Mouse (Mus musculus) midbrain, postnatal 0 days (tissue): ENCODE data around the gene Ppa1. TPM values are rescaled to one million over a fixed set of nuclear protein-coding genes. Genes with fewer than 3 reads are reported as not detected.

ENCODE experiments used
- ATAC-seq: fragments of 200-750 bp; cut with Nextera tagmentation; 2 replicates; pipeline ENCODE4 v1.8.0; 2017; ENCODE audit warnings: moderate number of reproducible peaks, mild to moderate bottlenecking, moderate TSS enrichment, moderate library complexity; ENCODE audit not compliant: low FRiP score
- DNase-seq: peaks from one replicate; pipeline ENCODE4 v3.0.0-alpha.2; 2015; ENCODE audit warnings: low spot score
- H3K27ac ChIP-seq: fragments of 300-500 bp; sonication (generic); 2 replicates; pipeline ENCODE4 v1.5.1; 2014; ENCODE audit warnings: low read depth, mild to moderate bottlenecking, low read length, mixed read lengths
- H3K27me3 ChIP-seq: fragments of 300-500 bp; sonication (generic); 2 replicates; pipeline ENCODE4 v1.6.1; 2014; ENCODE audit warnings: low read length, control low read depth, mixed read lengths; ENCODE audit not compliant: insufficient read depth
- H3K36me3 ChIP-seq: fragments of 300-500 bp; sonication (generic); 2 replicates; pipeline ENCODE4 v1.6.1; 2014; ENCODE audit warnings: low read length, control low read depth, mixed read lengths; ENCODE audit not compliant: insufficient read depth
- H3K4me1 ChIP-seq: fragments of 300-500 bp; sonication (generic); 2 replicates; pipeline ENCODE4 v1.6.1; 2014; ENCODE audit warnings: mild to moderate bottlenecking, control low read depth, antibody characterized with exemption, low read length, mixed read lengths; ENCODE audit not compliant: insufficient read depth
- H3K4me2 ChIP-seq: fragments of 300-500 bp; sonication (generic); 2 replicates; pipeline ENCODE4 v1.6.1; 2014; ENCODE audit warnings: low read depth, mild to moderate bottlenecking, low read length, mixed read lengths; ENCODE audit not compliant: poor library complexity, severe bottlenecking
- H3K4me3 ChIP-seq: fragments of 300-500 bp; sonication (generic); 2 replicates; pipeline ENCODE4 v1.5.1; 2014; ENCODE audit warnings: low read depth, mild to moderate bottlenecking, low read length, moderate library complexity
- H3K9ac ChIP-seq: fragments of 300-500 bp; sonication (generic); replicated peaks from 2 replicates; pipeline ENCODE4 v1.6.1; 2014; ENCODE audit warnings: mild to moderate bottlenecking, low read length, moderate library complexity, mixed read lengths; ENCODE audit not compliant: poor library complexity, severe bottlenecking
- H3K9me3 ChIP-seq: fragments of 300-500 bp; sonication (generic); 2 replicates; pipeline ENCODE4 v1.6.1; 2016; ENCODE audit warnings: low read length, control low read depth
- CTCF ChIP-seq: IDR thresholded peaks from 2 replicates; pipeline ENCODE4 v1.5.1; 2016; ENCODE audit warnings: antibody characterized with exemption, mild to moderate bottlenecking
- WGBS: fragments of 180-500 bp; shearing (Covaris S2); extraction: QIAGEN DNeasy Blood & Tissue Kit; methylation state at CpG from one replicate; pipeline ENCODE4 v1.1.7; 2014; 5-methylcytosine and 5-hydroxymethylcytosine counted together
- polyA plus RNA-seq: library from polyadenylated mRNA; unstranded; fragments of >200 nt; fragmentation: Nextera tagmentation; extraction: Ambion mirVana; gene quantifications from 2 replicates; pipeline ENCODE4 v1.2.1, GENCODE M21; 2015
- total RNA-seq: library from RNA; depleted of rRNA; stranded (reverse); fragments of >200 nt; gene quantifications from 2 replicates; pipeline ENCODE4 v1.2.3, GENCODE M21; 2014

The Ppa1 gene
- total and polyA plus RNA-seq, 2 experiments from 2014 or later, result 111 to 172 TPM

- no peak for TF ChIP-seq CTCF
- no peaks in the 10 kb centered on the region for H3K9me3 ChIP-seq
- no peak overlapping the region for H3K9ac ChIP-seq
- DNase-seq, result no peak
- no peak for ATAC-seq
- H3K4me2 ChIP-seq, result no peak overlapping the region
- H3K36me3 ChIP-seq, result 0 out of 2 replicates have a peak, but pooled peaks cover 7% of the 10 kb centered on the region
- no peak overlapping the region for H3K4me3 ChIP-seq
- H3K4me1 ChIP-seq, result no peaks in the 10 kb centered on the region; the same call in 1 of the 2 replicates
- H3K27me3 ChIP-seq, result no peaks in the 10 kb centered on the region
- no peak overlapping the region for H3K27ac ChIP-seq
- WGBS, result 94% methylated on average over 4 of the region's 4 CpGs
Measured at GRCm38 (mm10) chr10:61654105-61654504, 5.8 kb downstream of the Ppa1 start.

GRCm38 (mm10) chr10:61654691-61655090 is 6.3 kb downstream of the Ppa1 start:
- DNase-seq (no peak), ATAC-seq (no peak)
- H3K4me2 ChIP-seq, result no peak overlapping the region
- no peak overlapping the region for H3K9ac ChIP-seq
- no peak for TF ChIP-seq CTCF
- no peak overlapping the region for H3K27ac ChIP-seq
- no peaks in the 10 kb centered on the region for H3K9me3 ChIP-seq
- no peaks in the 10 kb centered on the region for H3K4me1 ChIP-seq
- H3K27me3 ChIP-seq, result no peaks in the 10 kb centered on the region
- 92% methylated on average over 7 of the region's 7 CpGs for WGBS
- no peak overlapping the region for H3K4me3 ChIP-seq
- H3K36me3 ChIP-seq, result 0 out of 2 replicates have a peak, but pooled peaks cover 7% of the 10 kb centered on the region

DNA sequence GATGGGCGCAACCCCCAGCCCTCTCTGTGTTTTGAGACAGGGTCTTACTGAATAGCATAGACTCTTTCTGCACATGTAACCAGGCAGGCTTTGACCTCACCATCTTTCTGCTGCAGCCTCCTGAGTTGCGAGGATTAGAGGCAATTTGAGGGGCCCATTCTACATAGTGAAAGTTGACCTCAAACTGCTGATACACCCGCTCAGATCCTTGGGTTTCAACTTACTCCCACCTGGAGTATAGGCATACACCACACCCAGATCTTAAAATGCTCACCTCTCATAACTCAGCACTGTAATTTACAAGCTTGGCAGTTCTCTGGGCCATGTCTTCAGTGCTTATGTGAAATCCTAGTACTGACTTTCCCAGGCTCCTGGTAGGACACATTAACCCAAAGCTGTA is 6.8 kb downstream of the Ppa1 start:
- WGBS, result 94% methylated on average over 3 of the region's 3 CpGs
- no peak for TF ChIP-seq CTCF
- Histone ChIP-seq H3K27ac (no peak overlapping the region), H3K4me1 (no peaks in the 10 kb centered on the region), H3K27me3 (no peaks in the 10 kb centered on the region), H3K9me3 (no peaks in the 10 kb centered on the region), H3K4me2 (no peak overlapping the region), H3K9ac (no peak overlapping the region), H3K36me3 (peaks cover 7% of the 10 kb centered on the region; the same call in 1 of the 2 replicates), H3K4me3 (no peak overlapping the region)
- DNase-seq, result no peak
- no peak for ATAC-seq

GRCm38 (mm10) chr10:61656928-61657882 is 8.9 kb downstream of the Ppa1 start:
- no peak for ATAC-seq
- no peak for DNase-seq
- no peaks in the 10 kb centered on the region for H3K9me3 ChIP-seq
- H3K4me3 ChIP-seq, result no peak overlapping the region
- no peak overlapping the region for H3K27ac ChIP-seq
- H3K4me1 ChIP-seq, result no peaks in the 10 kb centered on the region
- H3K27me3 ChIP-seq, result no peaks in the 10 kb centered on the region
- H3K4me2 ChIP-seq, result no peak overlapping the region
- no peak overlapping the region for H3K9ac ChIP-seq
- H3K36me3 ChIP-seq, result peaks cover 15% of the 10 kb centered on the region; the same call in 1 of the 2 replicates
- TF ChIP-seq CTCF, result peak; percentile 32; the same call in 1 of the 2 replicates
- 92% methylated on average over 18 of the region's 18 CpGs for WGBS

DNA sequence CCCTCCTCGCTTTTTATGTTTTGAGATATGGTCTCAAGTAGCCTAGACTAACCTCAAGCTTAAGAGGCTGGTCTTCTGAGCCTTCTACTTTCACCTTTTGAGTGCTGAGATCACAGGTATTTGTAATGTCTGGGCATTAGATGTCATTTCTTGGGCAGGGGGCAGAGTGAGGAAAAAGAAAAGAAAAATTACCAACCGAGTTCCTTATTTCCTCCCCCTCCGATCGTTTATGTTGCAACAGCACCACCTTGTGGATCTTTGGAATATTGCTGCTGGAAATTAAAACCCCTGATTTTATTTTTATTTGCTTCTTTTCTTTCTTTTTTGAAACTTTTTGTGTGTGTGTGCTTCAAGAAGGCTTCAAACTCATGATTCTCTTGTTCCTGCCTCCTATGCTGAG is 9.6 kb downstream of the Ppa1 start:
- no peaks in the 10 kb centered on the region for H3K4me1 ChIP-seq
- no peak overlapping the region for H3K4me3 ChIP-seq
- peaks cover 15% of the 10 kb centered on the region; the same call in 1 of the 2 replicates for H3K36me3 ChIP-seq
- H3K9me3 ChIP-seq, result no peaks in the 10 kb centered on the region
- peak; percentile 90 for TF ChIP-seq CTCF
- no peak overlapping the region for H3K4me2 ChIP-seq
- WGBS, result 27% methylated on average over 4 of the region's 4 CpGs
- DNase-seq (peak; percentile 56), ATAC-seq (no peak)
- H3K9ac ChIP-seq, result no peak overlapping the region
- no peaks in the 10 kb centered on the region for H3K27me3 ChIP-seq
- no peak overlapping the region for H3K27ac ChIP-seq

GRCm38 (mm10) chr10:61661887-61662286 is 13.5 kb downstream of the Ppa1 start:
- H3K27ac ChIP-seq, result no peak overlapping the region
- H3K4me3 ChIP-seq, result no peak overlapping the region
- no peak for ATAC-seq

More at GRCm38 (mm10) chr10:61661887-61662286, 13.5 kb downstream of the Ppa1 start:
- H3K9ac ChIP-seq, result no peak overlapping the region
- H3K36me3 ChIP-seq, result peaks cover 16% of the 10 kb centered on the region
- no peaks in the 10 kb centered on the region for H3K4me1 ChIP-seq
- no peaks in the 10 kb centered on the region for H3K27me3 ChIP-seq
- no peak for TF ChIP-seq CTCF
- DNase-seq, result no peak
- H3K9me3 ChIP-seq, result no peaks in the 10 kb centered on the region
- 64% methylated on average over 8 of the region's 8 CpGs for WGBS
- H3K4me2 ChIP-seq, result no peak overlapping the region
